Mouse (Mus musculus) spleen, postnatal 10 days (tissue): ENCODE measurements around the gene Mtfp1.
A peak's percentile ranks its signal among the peaks of the same experiment; 100 is the strongest.
"Not testable (repeated sequence)": the region's sequence is repeated elsewhere in the genome, so short reads cannot be mapped to it uniquely, and the experiment has no call there.

Source experiments
- DNase-seq, 2 experiments: peaks; one replicate each; pipeline ENCODE4 v3.0.0; 2021 to 2022; ENCODE audit warnings: low spot score in 2 of 2

Mtfp1 gene

GRCm38 (mm10) chr11:4095171-4096053 is at the start of gene Mtfp1:
Gene Mtfp1 (minus strand): TSS chr11:4095445.
- DNase-seq: peak; percentile 66 to 73

GRCm38 (mm10) chr11:4143281-4144062 is 48.2 kb upstream of the Mtfp1 start:
- DNase-seq: no peak

GRCm38 (mm10) chr11:4142352-4142751 is 47.1 kb upstream of the Mtfp1 start:
- no peak for DNase-seq

- no peak for DNase-seq
Observed at GRCm38 (mm10) chr11:4141505-4141904, 46.3 kb upstream of the Mtfp1 start.

GRCm38 (mm10) chr11:4138964-4139363 is 43.7 kb upstream of the Mtfp1 start:
- DNase-seq: no peak

- DNase-seq: peak; percentile 95 to 96
Observed at GRCm38 (mm10) chr11:4134986-4135935, 40.0 kb upstream of the Mtfp1 start, which contains the start of gene Rnf215. Gene Rnf215 (plus strand): TSS chr11:4135202.

GRCm38 (mm10) chr11:4134400-4134799 is 39.2 kb upstream of the Mtfp1 start:
- DNase-seq: no peak

GRCm38 (mm10) chr11:4133450-4133849 is 38.2 kb upstream of the Mtfp1 start:
- DNase-seq: peak in 1 of 2 experiments; percentile 52

GRCm38 (mm10) chr11:4128461-4128860 is 33.2 kb upstream of the Mtfp1 start:
- not testable (repeated sequence) for DNase-seq

GRCm38 (mm10) chr11:4127059-4127458 is 31.8 kb upstream of the Mtfp1 start:
- DNase-seq: no peak

GRCm38 (mm10) chr11:4123922-4124321 is 28.7 kb upstream of the Mtfp1 start:
- DNase-seq: peak; percentile 49 to 74

GRCm38 (mm10) chr11:4122742-4123579 is 27.7 kb upstream of the Mtfp1 start, which contains the start of gene Sec14l2:
Gene Sec14l2 (minus strand): TSS chr11:4123415.
- DNase-seq: peak in 1 of 2 experiments; percentile 40

- DNase-seq: no peak
Observed at GRCm38 (mm10) chr11:4122226-4122625, 27.0 kb upstream of the Mtfp1 start.

- no peak for DNase-seq
Observed at GRCm38 (mm10) chr11:4121691-4122090, 26.4 kb upstream of the Mtfp1 start.

- no peak for DNase-seq
Observed at GRCm38 (mm10) chr11:4119635-4120034, 24.4 kb upstream of the Mtfp1 start.

GRCm38 (mm10) chr11:4118081-4118921 is 23.1 kb upstream of the Mtfp1 start:
- peak; percentile 76 to 80 for DNase-seq

- DNase-seq: peak; percentile 36 to 49
Observed at GRCm38 (mm10) chr11:4117372-4118071, 22.3 kb upstream of the Mtfp1 start.

- peak; percentile 35 to 37 for DNase-seq
Observed at GRCm38 (mm10) chr11:4116458-4117141, 21.4 kb upstream of the Mtfp1 start.
